Comparison of ENCODE assay signal across 11 mouse cellular contexts in the genomic region with DNA sequence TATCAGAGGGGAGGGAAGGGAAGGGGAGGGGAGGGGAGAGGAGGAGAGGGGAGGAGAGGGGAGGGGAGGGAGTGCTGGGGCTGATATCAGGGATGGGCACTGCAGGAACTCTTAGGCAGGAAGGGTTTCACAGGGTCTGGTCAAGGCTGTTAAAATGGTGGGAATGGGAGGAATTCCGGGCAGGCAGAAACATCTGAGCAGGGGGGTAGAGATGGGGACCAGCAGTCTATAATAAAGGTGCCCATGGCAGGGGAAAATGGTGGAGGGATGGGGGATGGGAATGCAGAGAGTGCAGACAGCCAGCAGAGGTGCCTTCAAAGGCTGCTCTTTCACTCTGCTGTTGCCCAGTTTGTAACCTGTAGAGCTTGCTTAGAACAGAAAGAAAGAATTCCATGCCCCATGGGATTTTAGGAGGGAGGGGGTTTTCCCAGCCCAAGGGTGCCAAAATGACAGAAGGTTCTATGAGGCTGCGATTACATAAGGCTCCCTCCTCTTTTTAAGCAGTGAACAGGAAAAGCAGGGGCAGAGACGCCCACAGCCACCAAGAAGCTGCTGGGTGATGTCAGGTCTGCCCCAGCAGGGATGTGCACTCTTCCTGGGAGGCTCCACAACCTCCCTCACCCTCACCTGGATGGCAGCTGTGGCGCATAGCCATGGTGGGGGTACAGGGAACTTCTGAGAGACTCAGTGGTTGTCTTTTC.
DNase-seq lines count a peak whose midpoint lies in the region; ATAC-seq and TF ChIP-seq lines count a peak whose summit lies in the region.
"Had no signal": no experiment of that assay in that cellular context is flagged by ENCODE, and none has a peak within 500 bp of the region (broad histone marks: within the 10 kb centered on the region; RNA-seq: fewer than 3 reads in every experiment).

No protein-coding gene starts in this region.

- no peak for TF ChIP-seq CTCF in layer of hippocampus, adult 2 months (conservative IDR thresholded peaks at IDR 0.05)

- H3K36me3 ChIP-seq in forebrain, embryonic 13.5 days (ENCODE audit: poor library complexity, severe bottlenecking): no peaks in the 10 kb centered on the region
- no peaks in the 10 kb centered on the region for H3K36me3 ChIP-seq in forebrain, embryonic 11.5 days (ENCODE audit: control insufficient read depth, insufficient read depth, low read length)
- H3K36me3 ChIP-seq in liver, embryonic 11.5 days (ENCODE audit: control insufficient read depth, insufficient read depth, low read length): no peaks in the 10 kb centered on the region
- H3K36me3 ChIP-seq: hindbrain, embryonic 15.5 days had no signal

- H3K9ac ChIP-seq in forebrain, embryonic 13.5 days: no peak overlapping the region
- H3K9ac ChIP-seq in forebrain, embryonic 11.5 days (ENCODE audit: low read length): no peak overlapping the region
- no peak overlapping the region for H3K9ac ChIP-seq in liver, embryonic 11.5 days (ENCODE audit: low read depth, low read length)
- H3K9ac ChIP-seq: hindbrain, embryonic 15.5 days had no signal

- peaks cover 17% of the 10 kb centered on the region for H3K4me1 ChIP-seq in forebrain, embryonic 13.5 days
- H3K4me1 ChIP-seq in forebrain, embryonic 11.5 days (replicated peaks; ENCODE audit: control insufficient read depth, insufficient read depth, low read length): no peaks in the 10 kb centered on the region
- no peaks in the 10 kb centered on the region for H3K4me1 ChIP-seq in liver, embryonic 11.5 days (replicated peaks; ENCODE audit: control insufficient read depth, insufficient read depth, low read length)

- H3K27ac ChIP-seq in forebrain, embryonic 13.5 days: no peak overlapping the region
- no peak overlapping the region for H3K27ac ChIP-seq in forebrain, embryonic 11.5 days (ENCODE audit: low read depth, low read length)
- no peak overlapping the region for H3K27ac ChIP-seq in liver, embryonic 11.5 days (ENCODE audit: low read depth, low read length)
- H3K27ac ChIP-seq in layer of hippocampus, adult 2 months: peak overlapping the region; percentile 55; the same call in 1 of the 2 replicates
- H3K27ac ChIP-seq: hindbrain, embryonic 15.5 days had no signal

- H3K4me3 ChIP-seq in forebrain, embryonic 13.5 days: no peak overlapping the region
- no peak overlapping the region for H3K4me3 ChIP-seq in forebrain, embryonic 11.5 days (ENCODE audit: low read depth, low read length)
- no peak overlapping the region for H3K4me3 ChIP-seq in liver, embryonic 11.5 days (ENCODE audit: low read depth, low read length)
- no peak overlapping the region for H3K4me3 ChIP-seq in layer of hippocampus, adult 2 months
- H3K4me3 ChIP-seq: hindbrain, embryonic 15.5 days had no signal

- 43% methylated on average over 4 of the region's 4 CpGs for WGBS in forebrain, embryonic 13.5 days
- WGBS in forebrain, embryonic 11.5 days: 43% methylated on average over 4 of the region's 4 CpGs
- 34% methylated on average over 4 of the region's 4 CpGs for WGBS in liver, embryonic 11.5 days

- peak; percentile 50; the same call in 1 of the 2 replicates for ATAC-seq in forebrain, embryonic 13.5 days
- ATAC-seq in forebrain, embryonic 11.5 days (replicated peaks; ENCODE audit: low FRiP score): no peak
- ATAC-seq in liver, embryonic 11.5 days (replicated peaks; ENCODE audit: low FRiP score): peak; percentile 43
- no peak for ATAC-seq in megakaryocyte progenitor cell, adult 5-6 weeks (replicated peaks; ENCODE audit: poor library complexity)

- H3K9me3 ChIP-seq in forebrain, embryonic 13.5 days (replicated peaks): no peaks in the 10 kb centered on the region
- no peaks in the 10 kb centered on the region for H3K9me3 ChIP-seq in forebrain, embryonic 11.5 days (ENCODE audit: control insufficient read depth, low read length)
- H3K9me3 ChIP-seq in liver, embryonic 11.5 days (ENCODE audit: control insufficient read depth, low read length): no peaks in the 10 kb centered on the region
- H3K9me3 ChIP-seq: hindbrain, embryonic 15.5 days had no signal

- DNase-seq in forebrain, embryonic 11.5 days (ENCODE audit: low spot score): no peak
- DNase-seq in liver, embryonic 11.5 days (ENCODE audit: low spot score): no peak
- no peak for DNase-seq in liver
- peak; percentile 58 to 72 for DNase-seq in layer of hippocampus, adult 2 months (ENCODE audit: low spot score in 2 of 2)
- peak; percentile 70 to 73 for DNase-seq in right cerebral cortex, adult 2 months (ENCODE audit: low spot score in 2 of 2)
- no peak for DNase-seq in adrenal gland, adult 2 months
- DNase-seq: cerebellum, postnatal 36 days; lung, postnatal 10 days had no signal

- H3K27me3 ChIP-seq in forebrain, embryonic 13.5 days: no peaks in the 10 kb centered on the region
- no peaks in the 10 kb centered on the region for H3K27me3 ChIP-seq in forebrain, embryonic 11.5 days (ENCODE audit: control insufficient read depth, insufficient read depth, low read length)
- H3K27me3 ChIP-seq in liver, embryonic 11.5 days (replicated peaks; ENCODE audit: control insufficient read depth, insufficient read depth, low read length): no peaks in the 10 kb centered on the region; the same call in 1 of the 2 replicates
- H3K27me3 ChIP-seq: hindbrain, embryonic 15.5 days had no signal

- H3K4me2 ChIP-seq in forebrain, embryonic 13.5 days: no peak overlapping the region
- no peak overlapping the region for H3K4me2 ChIP-seq in forebrain, embryonic 11.5 days (ENCODE audit: low read depth, low read length, severe bottlenecking)
- H3K4me2 ChIP-seq in liver, embryonic 11.5 days: no peak overlapping the region
- H3K4me2 ChIP-seq: hindbrain, embryonic 15.5 days had no signal

Comparison
In these comparisons a context has a peak if more than half of its experiments do, and no peak if none do; other contexts are left out.
1. ATAC-seq: peak in forebrain, embryonic 13.5 days (single experiment) and liver, embryonic 11.5 days (single experiment); none in forebrain, embryonic 11.5 days (single experiment) and megakaryocyte progenitor cell, adult 5-6 weeks (single experiment).
2. DNase-seq: peak in layer of hippocampus, adult 2 months (2 of 2) and right cerebral cortex, adult 2 months (2 of 2); none in forebrain, embryonic 11.5 days (single experiment), liver, embryonic 11.5 days (single experiment), liver (single experiment) and adrenal gland, adult 2 months (single experiment).